Mouse (Mus musculus) heart, postnatal 14 days (tissue): ENCODE results near the gene Blzf1. TPM values are rescaled to one million over a fixed set of nuclear protein-coding genes. Genes with fewer than 3 reads are reported as not detected.

ENCODE experiments used
- DNase-seq, 2 experiments: peaks; one replicate each; pipeline ENCODE4 v3.0.0; 2021 to 2022
- intact Hi-C: fragments of 180-260 bp; cut with DNase I; formaldehyde crosslinking; loops from one replicate; pipeline ENCODE4 v1.15.1; 2025
- total RNA-seq, 2 experiments: library from RNA; stranded (reverse); gene quantifications; 2 replicates each; pipeline ENCODE4 v1.2.3; 2021

Blzf1 gene
- total RNA-seq, 2 experiments from 2014 or later = 23.0 to 27.3 TPM

DNA sequence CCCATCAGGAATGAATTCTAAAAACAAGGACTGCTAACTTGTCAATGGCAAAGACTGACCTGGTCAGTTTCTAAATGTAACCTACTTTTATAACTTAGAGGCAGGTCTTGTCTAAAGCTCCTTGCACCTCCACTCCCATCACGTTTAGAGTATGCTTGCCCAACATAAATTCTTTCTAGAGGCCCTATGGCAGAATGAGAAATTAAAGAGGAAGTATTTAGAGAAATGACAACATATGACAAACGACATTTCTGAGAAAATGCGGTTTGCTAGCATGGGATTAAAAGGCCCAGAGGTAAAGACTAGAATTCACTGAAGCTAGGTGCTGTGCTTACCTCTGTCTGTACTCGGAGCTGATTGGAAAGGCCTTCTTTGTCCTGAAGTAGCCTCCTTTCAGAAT is 5.3 kb downstream of the Blzf1 start:
- intact Hi-C loops = loop anchor here (10.0 kb wide), 1 partner anchor 933 kb away; the partner anchor contains the start of gene Tiprl
- DNase-seq = no peak

DNA sequence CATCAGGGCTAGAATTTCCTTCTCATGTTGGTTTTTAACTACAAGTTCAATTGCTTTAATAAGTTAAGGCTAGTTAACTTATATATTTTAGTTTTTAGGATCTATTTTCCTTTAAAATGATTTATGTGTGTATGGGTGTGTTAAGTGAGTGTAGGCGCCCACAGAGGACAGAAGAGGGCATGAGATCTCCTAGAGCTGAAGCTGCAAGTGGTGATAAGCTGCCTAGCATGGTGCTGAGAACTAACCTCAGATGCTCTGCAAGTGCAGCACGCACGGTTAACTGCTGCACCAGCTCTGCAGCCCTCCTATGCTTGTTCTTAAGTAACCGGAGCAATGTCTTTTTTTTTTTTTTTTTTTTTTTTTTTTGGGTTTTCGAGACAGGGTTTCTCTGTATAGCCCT is 10.8 kb downstream of the Blzf1 start:
- intact Hi-C loops = no loop called here
- DNase-seq = no peak

DNA sequence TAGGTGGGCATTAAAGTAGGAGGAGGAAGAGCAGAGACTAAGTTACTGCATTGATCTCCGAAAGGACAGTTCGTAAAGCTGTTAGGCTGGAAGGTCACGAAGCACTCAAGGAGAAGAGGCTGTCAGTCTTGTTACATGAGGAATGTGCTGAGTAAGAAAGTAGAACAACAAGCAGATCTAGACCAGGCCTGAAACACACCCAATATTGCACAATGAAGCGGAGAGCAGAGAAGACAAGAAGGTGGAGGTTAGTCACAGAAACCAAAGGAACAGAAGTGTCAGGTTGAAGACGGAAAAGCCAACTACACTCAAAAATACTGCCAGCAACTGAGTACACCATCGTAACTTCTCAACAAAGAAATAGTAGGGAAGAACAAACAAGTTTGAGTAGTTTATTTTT is 13.2 kb downstream of the Blzf1 start:
- DNase-seq = no peak
- intact Hi-C loops = no loop called here

DNA sequence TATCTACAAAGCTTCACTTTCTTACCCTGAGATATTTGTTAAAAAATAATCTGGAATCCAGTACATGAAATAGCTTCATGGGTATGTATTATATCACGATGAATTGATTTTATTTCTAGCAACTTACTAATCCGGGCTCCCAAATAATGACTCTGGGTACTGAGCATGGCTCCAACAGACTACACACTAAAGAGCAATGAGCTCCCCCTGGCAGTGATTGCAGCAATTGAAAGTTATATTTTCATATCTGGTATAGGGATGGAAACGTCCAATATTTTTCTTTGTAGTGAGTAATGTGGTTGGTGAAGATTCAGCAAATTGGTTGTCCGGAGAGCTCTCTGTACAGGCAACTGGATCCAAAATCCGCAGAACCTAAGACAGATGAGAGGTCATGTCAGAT is 15.2 kb downstream of the Blzf1 start:
- no peak for DNase-seq
- intact Hi-C loops = no loop called here

DNA sequence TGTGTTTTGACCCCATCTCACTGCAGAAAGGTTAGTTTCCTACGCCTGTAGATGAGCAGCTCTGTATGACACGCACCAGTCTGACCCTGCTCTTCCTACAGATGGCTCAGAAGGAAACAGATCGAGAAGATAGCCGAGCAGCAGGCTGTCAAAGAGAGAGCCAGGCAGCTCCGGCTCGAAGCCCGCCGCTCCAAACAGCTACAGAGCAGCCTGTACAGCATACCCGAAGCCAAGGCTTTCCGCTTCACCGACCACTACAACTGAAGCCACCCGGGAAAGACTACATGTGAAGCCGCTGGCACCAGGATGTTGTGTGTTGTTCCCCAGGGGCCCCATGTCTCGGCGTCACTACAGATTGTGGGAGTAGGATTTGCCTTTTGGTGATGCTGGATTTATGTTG is 19.9 kb downstream of the Blzf1 start:
- DNase-seq = no peak
- intact Hi-C loops = no loop called here

DNA sequence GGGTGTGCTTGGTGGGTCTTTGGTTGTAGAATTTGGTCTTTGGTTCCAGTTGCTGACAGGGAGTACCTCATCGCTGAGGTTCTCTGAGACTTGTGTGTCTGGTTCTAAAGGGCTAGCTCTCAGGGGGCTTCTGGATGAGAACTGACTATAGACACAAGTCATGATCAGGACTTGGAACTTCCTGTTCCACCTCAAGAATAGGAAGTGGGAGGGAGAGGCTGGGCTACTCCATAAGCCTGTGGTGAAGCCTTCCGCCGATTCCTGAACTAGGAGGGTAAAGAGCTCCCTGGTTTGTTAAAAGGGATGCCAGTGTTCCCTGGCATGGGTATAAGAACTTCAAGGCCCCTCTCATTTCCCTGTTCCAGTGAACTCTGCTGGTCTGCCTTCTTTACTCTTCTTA is 23.3 kb downstream of the Blzf1 start:
- DNase-seq = no peak
- intact Hi-C loops = no loop called here

DNA sequence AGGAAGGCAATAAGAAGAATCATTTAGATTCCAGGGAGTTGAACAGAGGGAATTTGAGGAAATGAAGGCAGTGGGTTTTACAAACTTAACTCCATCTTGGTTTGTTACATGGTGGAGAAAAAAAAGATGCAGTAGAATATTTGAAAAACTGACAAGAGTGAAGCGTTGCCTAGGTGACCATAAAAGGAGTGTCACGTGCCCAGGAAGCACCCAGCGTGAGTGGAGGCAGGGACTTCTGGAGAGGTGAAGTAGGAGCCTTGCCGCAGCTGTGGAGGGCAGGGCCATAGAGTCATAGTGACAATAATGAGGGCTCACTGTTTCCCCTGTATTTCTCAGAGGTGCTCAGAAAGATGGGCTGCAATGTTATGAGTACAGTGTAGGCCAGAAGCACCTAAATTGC is 28.0 kb downstream of the Blzf1 start:
- DNase-seq = no peak
- intact Hi-C loops = no loop called here

DNA sequence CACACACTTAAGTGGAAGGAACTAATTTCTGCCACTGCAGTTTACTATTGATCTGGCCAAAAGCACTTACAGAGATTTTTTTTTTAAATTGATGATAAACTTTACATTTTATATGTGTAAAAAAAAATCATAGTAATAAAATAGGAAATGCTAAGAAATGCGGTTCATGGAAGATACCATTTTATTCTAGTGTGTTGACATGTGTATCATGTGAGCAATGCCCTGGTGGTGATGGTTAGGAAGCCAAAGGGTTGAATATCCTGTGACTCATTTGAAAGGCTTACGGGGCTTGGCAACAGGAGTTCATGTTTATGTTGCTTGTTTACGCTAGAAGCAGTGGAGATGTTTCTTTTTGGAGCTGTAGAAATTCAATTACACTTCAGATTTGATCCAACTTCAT is 30.7 kb downstream of the Blzf1 start:
- intact Hi-C loops = no loop called here
- no peak for DNase-seq

DNA sequence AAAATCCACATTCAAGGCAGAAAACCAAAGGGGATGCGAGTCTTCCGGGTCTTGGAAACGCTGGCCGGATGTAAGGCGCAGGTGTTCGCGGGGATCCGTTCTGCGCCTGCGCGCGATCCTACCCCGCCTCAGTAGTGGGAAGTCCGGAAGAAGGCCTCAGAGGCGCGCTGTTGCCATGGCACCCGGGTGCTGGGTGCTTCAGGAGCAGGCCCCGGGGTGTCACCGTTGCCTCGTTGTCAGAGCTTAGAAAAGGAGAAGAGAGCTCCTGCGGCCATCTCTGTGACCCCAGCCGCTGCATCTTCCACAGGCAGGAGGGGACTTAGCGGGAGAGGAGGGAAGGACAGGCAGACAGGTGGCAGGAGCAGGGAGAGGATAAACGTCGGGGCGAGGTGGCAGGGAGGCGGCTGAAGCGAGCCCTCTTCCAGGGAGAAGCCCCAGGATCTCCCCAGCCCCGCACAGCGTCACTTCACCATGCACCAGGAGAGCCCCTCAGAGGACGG is 31.8 kb downstream of the Blzf1 start, which contains the start of gene Ccdc181:
TSS of gene Ccdc181 (plus strand) at position 131 of the 500 bp plus-strand sequence.
- peak; percentile 90 to 92 for DNase-seq
- intact Hi-C loops = no loop called here

DNA sequence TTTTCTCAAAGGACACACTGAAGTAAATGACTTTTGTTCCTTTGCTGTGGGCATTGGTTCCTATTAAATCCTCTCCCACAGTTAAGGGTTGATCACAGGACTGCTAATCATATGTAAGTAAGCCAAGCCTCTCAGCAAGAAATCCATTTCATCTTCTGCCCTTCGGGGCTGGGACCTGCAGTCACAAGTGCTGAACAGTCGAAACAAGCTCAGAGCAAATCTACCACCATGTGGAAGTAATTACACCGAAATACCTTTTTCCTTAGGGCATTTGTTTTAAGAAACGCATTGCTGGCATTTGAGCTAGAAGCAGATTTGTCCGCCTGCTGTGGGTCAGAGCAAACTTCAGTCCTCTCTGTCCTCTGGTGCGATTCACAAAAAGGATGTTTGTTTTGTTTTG is 33.6 kb downstream of the Blzf1 start:
- DNase-seq = no peak
- intact Hi-C loops = loop anchor here (2.0 kb wide), 1 partner anchor 23 kb away; no protein-coding TSS in a partner anchor

DNA sequence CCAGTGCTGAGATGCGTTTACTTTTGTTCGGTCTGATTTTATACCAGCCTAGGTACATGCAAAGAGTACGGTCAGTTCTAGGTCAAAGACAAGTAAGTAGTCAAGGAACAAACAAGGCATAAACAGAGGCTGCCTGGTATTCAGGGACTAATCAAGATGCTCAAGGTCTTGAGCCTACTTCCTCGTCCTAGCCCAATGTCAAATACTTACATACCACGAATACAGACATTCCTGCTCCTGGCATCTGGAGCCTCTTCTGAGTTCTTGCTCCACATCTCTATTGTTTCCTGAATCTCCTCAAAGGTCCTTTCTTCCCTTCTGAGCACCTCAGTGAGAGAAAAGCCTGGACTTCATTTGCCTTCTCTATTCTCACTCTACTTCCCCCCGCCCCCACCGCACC is 36.3 kb downstream of the Blzf1 start:
- intact Hi-C loops = no loop called here

DNA sequence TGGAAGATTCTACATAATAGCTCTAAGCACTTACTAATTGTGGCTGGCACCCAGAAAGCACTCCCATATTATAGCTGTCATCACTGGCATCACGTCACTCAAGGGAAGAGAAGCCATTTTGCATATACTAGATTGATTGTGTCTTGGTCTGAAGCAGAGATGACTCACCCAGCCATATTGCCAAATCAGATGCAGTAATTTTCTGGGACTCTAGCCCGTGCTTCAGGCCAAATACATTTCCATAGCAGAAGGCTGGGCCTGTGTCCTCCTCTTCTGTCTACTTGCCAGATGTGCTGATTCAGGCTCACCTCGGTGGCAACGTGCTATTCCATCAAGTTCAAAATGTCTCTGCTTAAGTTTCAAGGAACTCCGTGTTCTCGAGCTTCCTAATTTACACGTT is 45.7 kb downstream of the Blzf1 start:
- no peak for DNase-seq
- intact Hi-C loops = no loop called here

More for the DNA sequence above, 36.3 kb downstream of the Blzf1 start:
- DNase-seq = no peak

DNA sequence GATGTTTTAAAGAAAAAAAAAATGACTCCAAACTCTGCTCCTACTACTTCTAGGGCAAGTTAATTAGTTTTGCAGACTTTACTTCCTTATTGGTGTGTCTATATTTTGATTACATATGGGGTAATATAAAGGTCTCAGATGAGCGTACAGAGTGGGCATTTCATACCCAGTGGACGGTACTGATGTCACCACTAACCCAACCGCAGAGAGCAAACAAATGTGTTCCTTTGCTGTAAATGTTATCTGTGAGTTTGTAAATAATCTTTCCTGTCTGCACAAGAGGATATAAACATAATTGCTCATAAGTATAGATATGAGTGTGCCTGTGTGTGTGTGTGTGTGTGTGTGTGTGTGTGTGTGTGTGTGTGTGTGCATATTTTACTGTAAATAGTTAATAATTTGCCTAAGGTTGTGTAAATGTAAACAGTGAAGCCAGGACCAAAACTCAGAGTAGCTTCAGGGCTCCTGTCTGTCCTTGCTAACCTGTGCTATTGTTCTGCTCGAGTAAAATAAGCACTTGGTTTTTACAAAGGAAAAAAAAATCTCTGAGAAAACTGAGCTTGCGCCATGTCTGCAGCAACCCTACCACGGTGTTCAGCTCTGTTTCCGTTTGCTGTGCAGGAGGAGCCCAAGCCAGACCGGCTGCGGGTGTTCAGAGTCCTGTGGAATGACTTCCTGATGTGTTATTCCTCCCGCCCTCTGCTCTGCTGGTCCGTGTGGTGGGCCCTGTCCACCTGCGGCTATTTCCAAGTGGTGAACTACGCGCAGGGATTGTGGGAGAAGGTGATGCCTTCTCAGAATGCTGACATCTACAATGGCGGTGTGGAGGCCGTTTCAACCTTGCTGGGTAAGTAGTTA is 46.9 kb downstream of the Blzf1 start:
- intact Hi-C loops = no loop called here

DNA sequence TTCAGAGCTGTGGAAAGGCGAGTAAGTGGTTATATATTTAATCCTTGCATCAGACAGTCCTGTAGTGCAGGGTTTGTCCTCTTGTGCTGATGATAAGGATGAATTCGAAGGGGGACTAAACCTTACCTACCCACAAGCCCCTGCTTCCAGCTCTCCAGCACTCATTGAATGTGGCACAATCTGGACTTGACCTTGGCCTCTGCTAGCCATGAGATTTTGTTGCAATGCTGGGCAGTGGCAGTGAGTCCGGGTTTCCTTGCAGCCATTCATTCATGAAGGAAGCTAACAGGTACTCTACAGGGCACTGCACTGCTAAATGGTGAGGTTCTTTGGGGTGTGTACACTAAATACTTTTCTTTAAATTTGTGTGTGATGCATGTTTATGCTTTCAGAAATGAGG is 52.5 kb downstream of the Blzf1 start:
- no peak for DNase-seq
- intact Hi-C loops = no loop called here

More for the DNA sequence above, 46.9 kb downstream of the Blzf1 start:
- no peak for DNase-seq

DNA sequence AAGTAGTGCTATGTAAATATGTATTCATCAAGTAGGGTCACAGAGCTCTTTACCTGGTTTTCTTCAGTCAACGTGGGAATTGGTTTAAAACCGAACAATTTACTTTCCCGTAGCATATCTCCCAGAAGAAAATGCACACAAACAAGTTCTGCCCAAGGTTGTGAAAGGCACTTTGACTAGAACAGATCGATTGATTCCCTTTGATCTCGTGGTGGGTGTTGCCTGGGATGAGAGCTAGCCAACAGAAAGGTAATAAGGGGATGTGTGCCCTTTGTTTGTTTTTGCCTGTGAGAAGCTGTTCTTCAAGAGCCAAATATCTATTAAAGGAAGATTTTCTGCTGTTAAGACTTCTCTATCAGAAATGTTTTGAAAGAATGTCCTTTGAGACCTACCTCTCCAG is 54.7 kb downstream of the Blzf1 start:
- intact Hi-C loops = no loop called here
- DNase-seq = no peak

DNA sequence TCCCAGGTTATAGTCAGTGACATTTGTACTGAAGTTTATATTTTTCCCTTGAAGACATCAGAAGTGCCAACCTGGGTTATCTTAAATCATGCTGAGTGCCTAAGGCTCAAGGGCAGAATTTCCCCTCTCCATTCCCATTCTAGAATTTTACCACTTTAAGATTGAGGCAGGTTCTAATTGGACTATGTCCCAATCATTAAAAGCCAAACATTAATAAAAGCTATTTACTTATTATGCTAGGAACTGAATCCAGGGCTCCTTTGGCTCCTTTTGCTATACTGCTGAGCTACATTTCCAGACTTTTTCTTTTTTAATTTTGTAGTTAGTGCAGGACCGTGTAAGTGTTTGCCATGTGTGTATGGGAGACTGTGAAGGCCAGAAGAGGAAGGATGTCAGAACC is 55.9 kb downstream of the Blzf1 start:
- intact Hi-C loops = loop anchor here (2.0 kb wide), 1 partner anchor 21 kb away; no protein-coding TSS in a partner anchor

DNA sequence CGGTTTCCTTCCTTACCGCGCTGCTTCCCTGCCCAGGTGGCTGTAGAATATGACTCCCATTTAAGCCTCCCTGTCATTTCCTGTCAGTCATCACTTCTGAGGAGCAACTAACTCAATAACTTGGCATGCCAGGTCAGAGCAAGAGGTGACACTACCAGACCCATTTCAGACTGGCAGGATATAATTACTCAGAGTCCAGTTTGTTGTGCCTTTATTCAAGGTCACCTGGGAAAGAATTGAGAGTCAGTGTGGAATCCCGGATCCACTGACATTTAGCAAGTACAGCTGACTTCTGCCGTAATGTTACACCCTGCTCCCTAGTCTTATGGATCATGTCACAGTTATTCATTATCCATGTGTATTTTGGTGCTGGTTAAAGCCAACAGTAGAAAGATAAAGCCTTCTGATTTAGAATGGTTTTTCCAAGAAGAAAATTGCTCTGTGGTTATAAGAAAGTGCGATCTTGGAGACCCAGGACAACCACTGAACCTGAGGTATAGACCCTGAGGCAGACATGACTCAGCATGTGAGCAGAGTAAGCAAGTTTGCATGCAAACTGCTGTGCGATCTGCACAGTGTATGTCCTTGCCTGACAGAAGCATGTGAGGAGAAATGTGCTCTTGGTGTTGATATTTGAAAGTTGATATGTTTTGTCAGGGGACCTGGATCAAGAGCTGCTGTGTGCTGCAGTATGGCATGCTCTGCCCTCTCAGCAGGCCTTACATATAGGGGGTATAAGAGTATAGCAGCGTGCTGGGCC is 56.7 kb downstream of the Blzf1 start:
- DNase-seq = no peak

More for the DNA sequence above, 55.9 kb downstream of the Blzf1 start:
- DNase-seq = no peak

DNA sequence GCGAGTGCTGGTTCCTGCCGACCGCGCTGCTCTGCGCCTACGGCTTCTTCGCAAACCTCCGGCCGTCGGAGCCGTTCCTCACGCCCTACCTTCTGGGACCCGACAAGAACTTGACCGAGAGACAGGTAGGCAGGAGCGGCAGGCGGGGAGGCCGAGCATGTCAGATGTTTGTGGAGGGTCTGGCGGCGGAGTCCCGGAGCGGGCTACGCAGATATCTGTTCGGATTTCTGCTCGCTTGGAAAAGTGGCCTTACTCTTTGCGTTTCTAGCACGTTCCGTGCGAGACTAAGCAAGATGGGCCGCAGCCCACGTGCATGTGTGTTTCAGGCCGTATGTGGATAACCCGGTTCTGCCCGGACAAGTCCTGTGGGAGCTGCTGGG is 58.0 kb downstream of the Blzf1 start:
- intact Hi-C loops = no loop called here

More for the DNA sequence above, 56.7 kb downstream of the Blzf1 start:
- intact Hi-C loops = loop anchor here (2.0 kb wide), 1 partner anchor 22 kb away; no protein-coding TSS in a partner anchor

DNA sequence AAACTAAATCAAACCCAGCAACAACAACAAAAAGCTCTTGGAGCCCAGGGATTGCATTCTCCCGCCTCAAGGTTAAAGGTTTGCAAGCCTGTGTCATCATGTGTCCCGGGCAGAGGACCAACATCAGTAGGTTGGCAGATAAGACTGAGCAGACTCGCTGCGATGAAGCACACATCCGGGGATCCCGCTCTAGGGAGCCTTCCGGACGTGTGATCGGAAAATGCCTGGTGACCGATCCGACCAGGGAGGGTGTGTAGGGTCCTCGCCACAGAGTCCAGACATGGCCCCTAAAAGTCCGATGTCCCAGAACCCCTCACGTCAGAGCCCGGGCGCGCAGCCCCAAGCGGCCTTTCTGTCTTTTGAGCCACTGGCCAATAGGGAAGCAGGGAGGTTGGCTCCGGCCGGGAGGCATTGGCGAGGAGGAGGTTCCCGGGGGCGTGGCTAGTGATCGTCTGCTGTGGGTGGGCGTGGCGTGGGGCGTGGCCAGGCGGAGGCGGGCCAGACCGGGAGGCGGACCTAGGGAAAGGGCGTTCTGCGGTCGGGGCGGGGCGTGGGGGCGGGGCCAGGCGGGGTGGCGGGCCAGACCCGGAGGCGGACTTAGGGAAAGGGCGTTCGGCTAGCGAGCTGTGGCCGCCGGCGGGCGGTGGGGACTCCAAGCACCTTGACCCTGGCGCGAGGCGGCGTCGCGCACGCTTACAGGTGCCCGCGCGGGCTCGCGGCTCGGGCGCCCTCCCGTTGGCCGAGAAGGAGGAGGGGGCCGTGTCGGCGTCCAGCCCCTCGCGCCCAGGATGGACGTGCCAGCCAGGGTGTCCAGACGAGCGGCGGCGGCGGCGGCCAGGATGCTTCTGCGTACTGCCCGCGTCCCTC is 58.6 kb downstream of the Blzf1 start, which contains the start of gene Slc19a2:
TSS of gene Slc19a2 (plus strand) at position 582 of the 867 bp plus-strand sequence.
- DNase-seq = peak; percentile 99
- intact Hi-C loops = no loop called here

More for the DNA sequence above, 58.0 kb downstream of the Blzf1 start:
- DNase-seq = no peak

DNA sequence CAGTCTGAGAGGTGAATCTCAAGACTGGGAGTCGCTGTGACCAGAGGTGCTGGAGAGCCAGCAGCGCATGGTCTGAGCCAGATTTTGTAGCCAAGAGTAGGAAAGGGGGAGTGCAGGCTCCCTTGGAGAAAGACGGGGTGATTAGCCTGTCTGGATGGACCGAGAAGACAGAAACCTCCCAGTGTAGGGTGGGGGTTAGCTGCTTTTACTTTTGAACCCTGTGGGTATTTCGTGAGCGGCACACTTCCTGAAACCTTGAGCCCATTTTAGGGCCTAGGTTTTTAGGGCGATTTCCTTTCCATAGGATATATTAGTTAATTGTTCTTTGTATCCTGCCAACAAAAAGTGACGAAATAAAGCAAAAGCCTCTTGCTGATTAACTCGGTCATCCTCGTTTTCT is 59.3 kb downstream of the Blzf1 start:
- peak in 1 of 2 experiments; percentile 34 for DNase-seq
- intact Hi-C loops = no loop called here
